Mouse (Mus musculus) mouse trophoblast stem cell (cell line): Measurements from ENCODE around the gene Mtfp1.
"Not testable (repeated sequence)": the region's sequence is repeated elsewhere in the genome, so short reads cannot be mapped to it uniquely, and the experiment has no call there.

ENCODE experiments used
- in situ Hi-C, 2 experiments: fragments of 300-500 bp; cut with MseI, MboI; formaldehyde crosslinking; loops; 2 replicates in 1 of 2; 3 replicates in 1 of 2; pipeline ENCODE4 v1.15.1; 2025

Gene Mtfp1

GRCm38 (mm10) chr11:4115407-4115806, 20.2 kb upstream of the Mtfp1 start:
- in situ Hi-C loops, result no loop called here

DNA sequence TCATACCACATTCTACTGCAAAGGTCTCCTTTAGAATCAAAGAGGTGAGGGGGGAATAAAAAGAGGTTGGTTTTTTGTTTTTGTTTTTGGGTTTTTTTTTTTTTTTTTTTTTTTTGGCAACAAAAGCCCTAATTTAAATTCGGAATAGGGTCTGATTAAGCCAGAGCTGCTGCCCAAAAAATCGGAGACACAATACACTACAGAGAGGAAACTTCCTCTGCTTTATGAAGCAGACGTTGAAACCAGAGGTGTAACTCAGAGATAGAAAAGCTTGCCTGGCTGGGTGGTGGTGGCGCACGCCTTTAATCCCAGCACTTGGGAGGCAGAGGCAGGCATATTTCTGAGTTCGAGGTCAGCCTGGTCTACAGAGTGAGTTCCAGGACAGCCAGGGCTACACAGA, 19.3 kb upstream of the Mtfp1 start:
- in situ Hi-C loops, result not testable (repeated sequence)

GRCm38 (mm10) chr11:4113970-4114369, 18.7 kb upstream of the Mtfp1 start:
- in situ Hi-C loops, result no loop called here

- in situ Hi-C loops, result no loop called here
Measured at GRCm38 (mm10) chr11:4113496-4113895, 18.3 kb upstream of the Mtfp1 start.

GRCm38 (mm10) chr11:4112861-4113260, 17.6 kb upstream of the Mtfp1 start:
- in situ Hi-C loops, result no loop called here

- in situ Hi-C loops, result no loop called here
Measured at GRCm38 (mm10) chr11:4112033-4112432, 16.8 kb upstream of the Mtfp1 start.

GRCm38 (mm10) chr11:4108691-4109090, 13.4 kb upstream of the Mtfp1 start:
- in situ Hi-C loops, result no loop called here

GRCm38 (mm10) chr11:4107901-4108300, 12.7 kb upstream of the Mtfp1 start:
- in situ Hi-C loops, result not testable (repeated sequence)

GRCm38 (mm10) chr11:4105444-4105843, 10.2 kb upstream of the Mtfp1 start:
- in situ Hi-C loops, result no loop called here

DNA sequence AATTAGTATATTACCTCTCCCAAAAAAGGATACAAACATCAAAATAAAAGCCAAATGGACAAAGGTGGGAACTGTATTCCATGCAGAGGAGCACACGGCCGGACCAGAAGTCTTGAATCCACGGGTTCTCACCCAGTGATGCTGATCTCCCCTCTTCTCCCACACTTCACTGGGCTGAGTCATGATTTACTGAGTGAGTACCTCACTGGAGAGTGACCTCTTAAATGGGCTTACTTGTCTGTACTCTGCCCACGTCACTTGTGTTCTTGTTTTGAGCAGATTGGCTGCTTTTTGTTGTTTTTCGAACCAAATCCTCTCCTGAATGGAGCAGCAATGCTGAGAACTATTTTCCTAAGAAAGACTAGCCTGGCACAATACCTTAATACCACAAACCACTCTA, 9.7 kb upstream of the Mtfp1 start:
- in situ Hi-C loops, result no loop called here

DNA sequence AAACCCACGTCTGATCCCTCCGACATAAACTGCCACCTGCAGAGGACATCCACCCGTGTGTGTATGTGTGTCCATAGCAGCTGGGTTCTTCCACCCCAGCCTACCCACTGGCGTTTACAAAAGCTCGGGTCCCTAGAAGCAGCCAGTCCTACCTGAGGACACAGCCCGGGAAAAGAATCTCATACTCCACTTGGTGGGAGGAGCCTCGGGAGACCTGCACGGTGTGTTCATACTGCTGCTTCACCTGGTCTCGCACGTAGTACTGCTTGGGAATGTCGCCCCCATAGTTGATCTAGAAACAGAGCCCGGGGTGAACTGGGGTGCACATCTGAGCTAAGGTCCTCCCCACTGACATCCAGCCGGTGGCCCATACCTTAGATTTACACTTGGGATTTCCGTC, 8.3 kb upstream of the Mtfp1 start:
- in situ Hi-C loops, result no loop called here

DNA sequence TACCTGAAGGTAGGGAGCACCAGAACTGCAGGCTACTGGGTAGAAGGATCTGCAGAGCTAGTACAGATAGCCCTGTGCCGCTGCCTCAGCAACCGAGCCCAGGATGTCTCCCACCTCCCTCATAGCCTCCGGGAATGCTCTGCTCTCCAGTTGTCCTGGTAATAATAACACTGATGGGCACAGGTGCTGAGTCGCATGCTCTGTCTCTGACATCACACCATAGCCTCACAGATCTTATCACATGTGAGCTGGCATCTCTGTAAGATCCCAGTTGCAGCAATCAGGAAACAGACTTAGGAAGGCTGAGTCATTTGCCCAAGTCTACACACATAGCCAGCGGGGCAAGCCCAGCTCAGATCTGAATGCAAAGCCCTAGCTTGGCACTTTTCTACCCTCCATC, 6.6 kb upstream of the Mtfp1 start:
- in situ Hi-C loops, result no loop called here

DNA sequence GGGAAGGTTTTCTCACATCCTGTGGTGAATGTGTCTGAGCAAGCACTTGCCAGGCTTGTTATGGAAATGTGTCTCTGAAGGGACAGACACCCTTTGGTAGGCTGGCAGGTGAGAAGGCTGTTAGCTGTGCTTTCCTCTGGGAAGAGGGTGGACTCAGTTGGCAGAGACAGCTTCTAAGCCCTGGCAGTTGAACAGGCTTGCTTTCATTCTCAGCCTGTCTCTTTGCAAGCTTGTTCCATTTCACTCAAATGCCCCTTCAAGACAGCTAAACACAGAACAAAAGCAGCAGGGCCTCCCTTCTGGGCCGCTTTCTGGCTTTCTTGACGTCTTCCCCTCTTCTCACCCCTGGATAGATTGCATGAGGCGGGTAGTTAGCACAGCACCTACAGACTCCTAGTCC, 4.2 kb upstream of the Mtfp1 start:
- in situ Hi-C loops, result no loop called here

- in situ Hi-C loops, result no loop called here
Measured at GRCm38 (mm10) chr11:4098816-4099215, 3.6 kb upstream of the Mtfp1 start.

DNA sequence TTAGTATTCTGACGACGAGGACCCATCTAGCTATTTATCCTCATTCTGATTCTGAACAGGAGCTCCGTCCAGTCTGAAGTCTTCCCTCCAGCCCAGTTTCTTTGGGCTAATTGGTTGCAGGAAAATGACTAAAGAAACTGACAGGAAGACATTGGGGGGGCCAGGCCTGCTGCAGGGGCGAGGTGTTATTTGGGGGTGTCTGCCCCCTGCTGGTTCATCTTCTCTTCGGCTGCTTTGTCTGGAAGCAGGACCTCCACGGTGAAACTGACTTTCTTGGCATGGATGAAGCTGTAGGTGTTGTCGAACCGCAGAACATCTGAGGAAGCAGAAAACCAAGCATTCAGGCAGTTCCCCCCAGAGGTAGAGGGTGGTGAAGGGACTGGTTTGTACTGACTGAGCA, 2.9 kb upstream of the Mtfp1 start:
- in situ Hi-C loops, result no loop called here

GRCm38 (mm10) chr11:4097091-4097621, 1.9 kb upstream of the Mtfp1 start:
- in situ Hi-C loops, result no loop called here

DNA sequence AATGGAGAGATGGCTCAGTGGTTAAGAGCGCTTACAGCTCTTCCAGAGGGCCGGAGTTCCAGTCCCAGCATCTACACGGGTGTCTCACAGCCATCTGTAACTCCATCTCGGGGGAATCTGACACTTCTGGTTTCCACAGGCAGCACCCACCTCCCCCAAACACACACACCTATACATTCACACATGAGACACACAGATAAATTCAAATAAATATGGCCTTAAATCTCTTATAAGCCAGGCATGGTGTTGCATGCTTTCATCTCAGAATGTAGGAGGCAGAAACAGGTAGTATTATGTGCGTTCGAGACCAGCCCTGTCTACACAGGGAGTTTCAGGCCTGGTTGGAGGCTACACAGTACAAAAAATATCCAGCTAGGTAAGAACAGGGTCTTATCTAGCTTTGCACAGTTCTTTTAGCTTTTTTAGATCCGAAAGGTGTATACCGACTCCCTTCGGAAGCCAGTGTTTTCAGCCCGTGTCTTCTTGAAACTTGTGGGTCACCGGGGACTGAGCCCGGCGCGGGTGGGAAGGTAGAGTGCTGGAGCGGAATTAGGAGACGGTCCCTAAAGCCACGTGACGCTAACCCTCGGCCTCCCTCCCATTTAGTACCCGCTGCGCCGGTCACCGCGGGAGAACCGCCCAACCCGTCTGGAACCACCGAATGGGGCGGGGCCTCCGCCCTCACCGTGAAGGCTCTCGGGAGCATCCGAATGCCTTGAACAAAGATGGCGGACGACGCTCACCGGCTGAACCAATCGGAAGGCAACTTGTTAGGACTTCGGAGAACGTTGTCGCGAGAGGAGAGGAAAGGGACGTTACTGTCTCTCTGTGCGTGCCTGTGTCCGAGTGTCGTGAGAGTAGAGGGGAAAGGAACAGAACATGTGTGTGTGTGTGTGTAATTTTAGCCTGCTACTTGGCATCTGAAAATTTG, 1.1 kb upstream of the Mtfp1 start:
- in situ Hi-C loops, result no loop called here

DNA sequence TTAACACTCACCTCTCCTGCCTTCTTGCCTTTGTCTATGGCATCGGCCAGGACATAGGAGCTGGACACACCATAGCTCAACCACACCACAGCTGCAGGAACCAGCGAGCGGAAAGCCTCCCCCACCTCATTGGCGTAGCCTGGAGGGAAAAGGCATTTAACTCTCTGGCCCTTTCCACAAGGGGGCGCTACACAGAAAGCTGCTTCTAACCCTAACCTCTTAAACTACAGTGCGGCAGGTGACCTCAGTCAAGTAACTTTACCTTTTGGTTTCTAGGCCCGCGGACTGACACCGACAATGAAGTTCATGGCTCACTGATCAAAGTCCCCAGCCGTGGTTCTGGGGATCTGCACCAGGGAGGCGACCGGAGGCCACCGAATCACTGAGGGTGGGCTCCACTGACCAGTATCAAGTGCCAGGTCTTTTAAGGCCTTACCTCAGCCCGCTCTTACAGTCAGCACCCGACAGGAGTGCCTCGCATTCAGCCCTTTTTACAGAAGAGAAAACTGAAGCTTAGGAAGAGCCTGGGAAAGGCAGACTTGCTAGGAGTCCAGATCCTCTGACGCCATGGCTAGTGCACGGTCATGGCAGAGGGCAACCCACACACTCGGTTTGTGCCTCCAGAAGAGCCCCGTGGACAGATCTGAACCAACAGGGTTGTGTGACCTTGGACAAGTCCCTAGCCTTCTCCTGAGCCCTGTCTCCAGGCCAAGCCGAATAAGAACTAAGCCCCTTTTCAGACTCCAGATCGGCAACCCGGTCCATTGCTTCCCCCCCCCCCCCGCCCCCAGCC, 671 bp downstream of the Mtfp1 start:
- in situ Hi-C loops, result no loop called here

DNA sequence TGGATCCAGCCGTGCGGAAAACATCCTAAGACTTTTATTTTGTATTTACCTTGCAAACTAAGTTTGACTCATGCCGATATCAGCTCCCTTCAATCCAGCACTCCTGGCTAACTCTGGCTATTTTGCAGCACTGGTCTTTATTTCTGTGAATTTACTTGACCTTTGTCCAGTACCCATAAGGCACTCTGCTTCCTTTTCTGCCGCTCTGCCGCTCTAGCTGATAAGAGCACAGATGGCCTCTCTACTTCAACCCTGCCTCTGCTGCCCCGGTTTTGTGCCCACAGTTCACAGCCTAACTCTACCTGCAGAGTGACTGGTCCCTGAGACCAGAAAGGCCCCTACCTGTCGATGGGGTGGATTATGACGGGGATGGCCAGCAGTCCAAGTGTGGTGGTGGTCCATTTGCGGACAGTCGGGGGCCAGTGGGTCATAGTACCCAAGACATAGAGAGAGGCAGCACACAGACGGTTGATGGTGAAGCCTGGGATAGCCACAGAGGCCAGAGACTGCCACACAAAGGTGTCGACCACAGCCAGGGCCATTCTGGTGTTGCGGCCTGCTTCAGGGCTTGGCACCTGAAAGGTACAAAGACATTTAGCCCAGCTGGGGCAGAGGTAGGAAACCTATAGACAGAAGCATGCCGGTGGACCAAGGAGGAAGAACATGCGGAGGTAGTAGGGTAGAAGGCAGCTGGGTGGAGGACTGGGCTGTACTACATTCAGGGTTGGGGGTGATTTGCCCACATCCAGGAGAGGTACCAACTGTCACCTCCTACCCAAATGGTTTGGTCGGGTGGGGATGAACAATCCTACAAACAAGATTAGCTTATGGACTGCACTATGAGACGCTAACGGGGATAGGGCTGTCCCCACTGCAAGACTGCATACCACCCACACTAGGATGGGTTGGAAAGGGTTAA, 1.5 kb downstream of the Mtfp1 start:
- in situ Hi-C loops, result no loop called here

- in situ Hi-C loops, result no loop called here
Measured at GRCm38 (mm10) chr11:4087267-4087666, 8.0 kb downstream of the Mtfp1 start.

DNA sequence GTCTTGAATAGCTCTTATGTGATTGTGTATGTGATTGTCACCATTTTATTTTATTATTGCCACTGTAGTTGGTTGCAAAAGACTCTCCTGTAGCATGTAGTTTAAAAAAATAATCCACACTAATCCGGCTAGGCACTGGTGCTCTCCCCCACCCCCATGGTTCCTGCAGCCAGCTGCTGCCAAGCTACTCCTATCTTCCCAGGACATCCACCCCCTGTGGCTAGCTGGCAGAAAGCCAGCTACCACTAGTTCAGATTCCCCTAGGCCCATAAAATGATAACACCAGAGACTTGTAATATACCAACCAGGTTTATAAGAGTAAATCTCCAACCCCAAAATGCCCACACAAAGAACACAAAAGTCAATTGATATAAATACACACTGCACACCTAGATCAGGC, 9.0 kb downstream of the Mtfp1 start:
- in situ Hi-C loops, result no loop called here
